Mouse (Mus musculus): ENCODE measurements around the gene Epha10.
"Not testable (repeated sequence)": the region's sequence is repeated elsewhere in the genome, so short reads cannot be mapped to it uniquely, and the experiment has no call there.

Gene Epha10

GRCm38 (mm10) chr4:124894508-124895428 is 14.1 kb downstream of the Epha10 start:
- DNase-seq (ENCODE audit: low spot score in 2 of 2) = peak in 1 of 2 experiments; percentile 48

- no peak for DNase-seq (ENCODE audit: low spot score in 2 of 2)
Measured at GRCm38 (mm10) chr4:124898428-124898827, 17.7 kb downstream of the Epha10 start.

- DNase-seq (ENCODE audit: low spot score in 2 of 2) = no peak
Measured at GRCm38 (mm10) chr4:124899906-124900305, 19.2 kb downstream of the Epha10 start.

DNA sequence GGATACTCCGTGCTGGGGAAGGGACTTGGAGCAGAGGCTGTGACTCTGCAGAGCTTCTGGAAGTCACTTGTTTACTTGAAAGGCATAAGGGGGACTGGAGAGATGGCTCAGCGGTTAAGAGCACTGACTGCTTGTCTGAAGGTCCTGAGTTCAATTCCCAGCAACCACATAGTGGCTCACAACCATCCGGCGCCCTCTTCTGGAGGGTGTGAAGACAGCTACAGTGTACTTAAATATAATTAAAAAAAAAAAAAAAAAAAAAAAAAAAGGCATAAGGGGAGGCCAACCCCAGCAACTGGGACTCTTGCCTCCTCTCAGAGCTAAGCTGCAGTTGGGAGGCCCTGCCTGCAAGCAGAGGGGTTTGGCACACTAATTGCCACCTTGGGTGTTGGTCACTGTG is 24.7 kb downstream of the Epha10 start:
- no peak for DNase-seq (ENCODE audit: low spot score in 2 of 2)

DNA sequence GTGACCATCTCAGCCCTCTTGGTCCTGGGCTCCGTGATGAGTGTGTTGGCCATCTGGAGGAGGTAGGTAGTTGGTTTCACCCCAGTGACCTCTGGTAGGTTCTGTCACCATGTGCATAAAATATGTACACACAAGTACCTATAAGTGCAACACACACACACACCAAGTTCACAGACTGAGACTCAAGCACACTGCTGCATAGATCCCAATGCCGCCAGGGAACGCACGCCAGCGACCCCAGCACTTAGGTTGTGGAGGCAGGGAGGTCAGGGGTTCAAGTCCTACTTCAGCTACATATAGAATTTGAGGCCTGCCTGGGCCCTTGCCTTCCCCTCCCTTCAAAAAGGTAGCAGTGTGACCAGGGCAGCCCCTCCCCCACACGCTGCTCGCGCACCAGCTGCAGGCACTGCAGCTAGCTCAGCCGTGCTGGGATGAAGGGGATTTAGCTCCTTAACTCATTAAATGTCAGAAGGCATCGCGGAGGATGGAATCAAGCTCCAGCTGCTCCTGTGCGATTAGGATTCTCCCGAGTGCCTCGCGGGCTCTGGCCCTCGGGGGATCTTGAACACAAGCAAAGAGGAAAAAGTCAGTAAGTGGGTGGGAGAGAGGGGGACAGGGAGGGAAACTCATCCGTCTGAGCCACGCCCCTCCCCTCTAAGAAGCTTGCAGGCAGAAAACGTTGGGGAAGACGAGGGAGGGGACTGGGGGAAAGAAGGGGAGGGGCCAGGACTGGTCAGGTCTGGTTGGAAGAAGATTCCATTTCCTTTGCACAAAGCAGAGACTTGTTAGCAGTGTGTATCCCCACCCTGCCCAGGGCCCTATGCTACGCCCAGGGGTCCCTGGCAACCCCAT is 25.5 kb downstream of the Epha10 start:
- peak in 1 of 2 experiments; percentile 64 for DNase-seq (ENCODE audit: low spot score in 2 of 2)

GRCm38 (mm10) chr4:124928102-124928501 is 47.4 kb downstream of the Epha10 start:
- DNase-seq (ENCODE audit: low spot score in 2 of 2) = no peak

DNA sequence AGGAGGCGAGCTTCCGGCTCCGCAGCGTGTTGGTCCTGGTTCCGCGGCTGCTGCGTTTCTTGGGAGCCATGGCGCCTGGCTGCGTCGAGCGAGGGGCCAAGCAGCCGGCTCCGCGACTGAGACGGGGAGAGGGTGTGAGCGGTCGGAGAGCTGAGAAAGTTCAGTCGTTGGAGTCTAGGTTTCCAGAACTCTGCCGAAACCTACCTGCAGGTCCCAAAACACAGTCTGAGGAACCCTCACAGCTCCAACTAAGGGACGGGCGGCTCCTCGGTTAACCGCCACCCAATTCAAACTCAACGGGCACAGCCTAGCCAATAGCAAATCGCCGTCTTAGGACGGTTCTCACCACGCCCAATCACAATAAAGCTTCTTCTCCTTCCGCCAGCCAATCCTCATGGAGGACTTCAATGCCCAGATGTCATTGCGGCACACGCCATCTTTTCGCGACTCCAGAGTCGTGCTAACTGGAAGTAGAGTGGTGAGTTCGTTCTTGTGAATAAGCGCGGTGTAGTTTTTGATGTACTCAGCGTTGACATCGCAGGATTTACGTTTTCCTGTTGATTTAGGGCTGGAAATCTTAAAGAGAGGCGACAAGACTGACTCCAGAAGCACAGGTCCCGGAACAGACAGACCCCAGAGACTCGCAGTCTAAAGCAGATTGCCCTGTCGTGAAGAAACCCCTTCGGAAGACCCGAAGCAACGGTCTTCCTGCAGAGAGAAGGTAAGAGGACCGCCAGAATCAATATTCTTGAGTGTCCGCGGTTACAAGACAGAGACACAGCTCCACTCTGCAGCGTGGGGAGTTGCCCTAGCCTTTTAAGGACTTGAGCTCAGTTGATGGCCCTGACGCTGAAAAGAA is 56.1 kb downstream of the Epha10 start, which contains the start of gene 9930104L06Rik:
TSS of gene 9930104L06Rik (plus strand) at position 436 of the 859 bp plus-strand sequence.
- peak; percentile 83 to 92 for DNase-seq (ENCODE audit: low spot score in 2 of 2)

DNA sequence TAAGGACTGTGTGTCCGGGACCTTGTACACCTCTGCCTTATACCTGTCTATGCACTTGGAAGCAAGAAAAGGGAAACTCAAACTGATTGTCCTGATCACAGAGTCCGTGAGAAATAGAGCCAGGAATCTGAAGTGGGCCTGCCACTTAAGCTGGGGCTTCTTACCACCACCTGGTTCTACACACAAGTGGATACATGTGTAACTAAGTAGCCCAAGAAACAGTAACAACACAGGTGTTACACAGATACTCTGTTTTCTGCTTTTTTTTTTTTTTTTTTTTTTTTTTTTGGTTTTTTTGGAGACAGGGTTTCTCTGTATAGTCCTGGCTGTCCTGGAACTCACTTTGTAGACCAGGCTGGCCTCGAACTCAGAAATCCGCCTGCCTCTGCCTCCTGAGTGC is 58.5 kb downstream of the Epha10 start, which contains the start of gene Cdca8:
TSS of gene Cdca8 (minus strand) at position 101 of the 400 bp plus-strand sequence.
- DNase-seq (ENCODE audit: low spot score in 2 of 2) = not testable (repeated sequence)

DNA sequence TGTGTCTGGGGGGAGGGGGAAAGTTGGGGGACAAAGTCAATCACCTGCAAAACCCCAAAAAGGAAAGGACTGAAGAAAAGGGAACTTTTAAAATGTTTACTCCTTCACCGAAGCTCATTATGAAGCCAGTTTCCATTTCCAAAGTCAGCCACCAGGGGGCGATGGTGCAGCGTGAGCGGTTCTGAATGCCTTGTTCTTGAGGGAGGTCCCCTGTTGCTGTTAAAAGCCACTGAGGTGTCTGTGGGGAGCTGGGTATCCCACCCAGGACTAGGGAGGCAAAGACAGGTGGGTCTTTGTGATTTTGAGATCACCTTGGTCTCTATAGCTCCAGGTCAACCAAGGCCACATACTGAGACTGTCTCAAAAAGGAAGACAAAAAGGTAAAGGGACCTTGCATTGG is 62.3 kb downstream of the Epha10 start:
- peak; percentile 85 for DNase-seq (ENCODE audit: low spot score in 2 of 2)

DNA sequence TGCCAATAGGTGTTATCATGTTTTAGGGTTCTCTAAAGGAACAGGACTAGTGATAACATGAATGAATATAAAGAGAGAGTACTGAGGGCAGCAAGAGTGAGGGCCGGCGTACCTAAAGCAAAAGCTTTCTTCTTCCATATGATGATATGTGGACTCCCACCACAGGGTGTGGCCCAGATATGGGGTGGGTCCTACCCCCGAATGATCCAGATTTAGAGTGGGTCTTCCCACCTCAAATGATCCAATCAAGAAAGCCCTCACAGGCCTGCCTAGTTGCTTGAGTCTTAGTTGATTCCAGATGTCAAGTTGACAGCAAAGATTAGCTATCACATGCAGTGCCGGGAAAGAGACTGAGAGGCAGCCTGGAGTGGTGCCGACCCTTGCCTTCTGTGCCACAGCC is 63.1 kb downstream of the Epha10 start:
- no peak for DNase-seq (ENCODE audit: low spot score in 2 of 2)

GRCm38 (mm10) chr4:124944961-124945360 is 64.3 kb downstream of the Epha10 start:
- DNase-seq (ENCODE audit: low spot score in 2 of 2) = no peak

- no peak for DNase-seq (ENCODE audit: low spot score in 2 of 2)
Measured at GRCm38 (mm10) chr4:124949488-124949887, 68.8 kb downstream of the Epha10 start.

GRCm38 (mm10) chr4:124950181-124951035 is 69.7 kb downstream of the Epha10 start:
- DNase-seq (ENCODE audit: low spot score in 2 of 2) = no peak

GRCm38 (mm10) chr4:124951036-124951433 is 70.3 kb downstream of the Epha10 start:
- no peak for DNase-seq (ENCODE audit: low spot score in 2 of 2)

DNA sequence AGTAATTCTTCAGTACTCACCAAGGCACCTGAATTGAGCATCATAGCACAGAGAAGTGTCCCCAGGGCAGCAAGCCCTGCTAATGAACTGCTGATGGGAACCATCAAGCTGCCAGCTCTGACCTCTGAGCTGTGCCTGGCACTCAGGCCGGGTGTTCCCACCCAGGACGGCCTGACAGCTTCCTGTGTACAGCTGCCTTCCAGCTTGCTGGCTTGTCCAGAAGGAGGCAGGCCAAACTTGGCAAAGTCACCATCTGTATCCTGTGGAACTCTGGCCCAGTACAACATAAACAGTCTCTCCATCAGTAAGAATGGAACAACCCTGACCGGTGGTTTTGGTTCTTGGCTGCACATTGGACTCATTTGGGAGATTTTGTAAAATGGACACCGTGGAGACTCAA is 72.8 kb downstream of the Epha10 start:
- no peak for DNase-seq (ENCODE audit: low spot score in 2 of 2)

DNA sequence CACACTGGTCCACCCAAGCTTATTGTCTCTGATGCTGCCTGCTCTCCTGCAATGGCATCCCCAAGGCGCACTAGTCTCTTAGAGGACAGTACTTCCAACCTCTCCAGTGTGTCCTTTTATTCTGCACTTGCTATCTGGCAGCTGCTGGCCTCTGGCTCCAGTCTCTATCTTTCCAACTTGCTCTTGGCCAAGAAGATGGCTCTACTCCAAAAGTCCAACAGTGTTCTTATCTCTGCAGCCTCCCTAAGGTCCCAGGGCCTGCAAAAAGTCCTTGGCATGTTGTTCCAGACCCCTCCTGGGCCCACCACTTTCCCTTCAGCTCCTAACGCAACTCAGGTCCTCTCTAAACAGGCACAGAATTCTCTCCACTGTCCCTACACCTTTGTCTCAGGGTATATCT is 76.6 kb downstream of the Epha10 start:
- no peak for DNase-seq (ENCODE audit: low spot score in 2 of 2)

- DNase-seq (ENCODE audit: low spot score in 2 of 2) = no peak
Measured at GRCm38 (mm10) chr4:124959062-124959461, 78.4 kb downstream of the Epha10 start.

GRCm38 (mm10) chr4:124960940-124961339 is 80.2 kb downstream of the Epha10 start:
- no peak for DNase-seq (ENCODE audit: low spot score in 2 of 2)

GRCm38 (mm10) chr4:124962576-124962975 is 81.9 kb downstream of the Epha10 start:
- DNase-seq (ENCODE audit: low spot score in 2 of 2) = no peak

- DNase-seq (ENCODE audit: low spot score in 2 of 2) = no peak
Measured at GRCm38 (mm10) chr4:124964912-124965599, 84.4 kb downstream of the Epha10 start.
